Mouse (Mus musculus) myocyte (in vitro differentiated cells): Measurements from ENCODE around the gene Pex26. TPM values are rescaled to one million over a fixed set of nuclear protein-coding genes. Genes with fewer than 3 reads are reported as not detected.
A peak's percentile ranks its signal among the peaks of the same experiment; 100 is the strongest.

ENCODE experiments used
- H3K27me3 ChIP-seq: one replicate; pipeline ENCODE4 v1.6.1; 2011; ENCODE audit not compliant: control insufficient read depth, insufficient read depth, insufficient read length
- H3K36me3 ChIP-seq: one replicate; pipeline ENCODE4 v1.6.1; 2011; ENCODE audit not compliant: control insufficient read depth, insufficient read depth
- H3K4me2 ChIP-seq: one replicate; pipeline ENCODE4 v1.6.1; 2011; ENCODE audit warnings: low read depth, control low read depth
- H3K4me3 ChIP-seq: one replicate; pipeline ENCODE4 v1.5.1; 2011; ENCODE audit warnings: mild to moderate bottlenecking, control low read depth, moderate library complexity
- H3K79me2 ChIP-seq: one replicate; pipeline ENCODE4 v1.6.1; 2011; ENCODE audit not compliant: control insufficient read depth, insufficient read depth
- H3ac ChIP-seq: one replicate; pipeline ENCODE4 v1.6.1; 2011; ENCODE audit not compliant: control insufficient read depth, insufficient read length
- CEBPB ChIP-seq: IDR thresholded peaks from 2 replicates; pipeline ENCODE4 v1.6.1; 2011; ENCODE audit warnings: mild to moderate bottlenecking, moderate library complexity; ENCODE audit not compliant: poor library complexity, insufficient read depth, severe bottlenecking
- E2F4 ChIP-seq: IDR thresholded peaks from one replicate; pipeline ENCODE4 v1.6.1; 2011; ENCODE audit warnings: mild to moderate bottlenecking, control low read depth, moderate library complexity; ENCODE audit not compliant: insufficient read depth
- MAX ChIP-seq: IDR thresholded peaks from one replicate; pipeline ENCODE4 v1.6.1; 2011; ENCODE audit warnings: low read depth, mild to moderate bottlenecking, control low read depth
- MYOD1 ChIP-seq, 3 experiments: IDR thresholded peaks; one replicate each; pipeline ENCODE4 v1.6.1; 2011; ENCODE audit warnings: control low read depth in 2 of 3, low read depth in 2 of 3, mild to moderate bottlenecking in 2 of 3, moderate library complexity in 1 of 3; ENCODE audit not compliant: insufficient read length in 2 of 3, control insufficient read depth in 1 of 3
- MYOG ChIP-seq, 3 experiments: IDR thresholded peaks; one replicate each; pipeline ENCODE4 v1.6.1; 2011; ENCODE audit warnings: control low read depth in 2 of 3, low read depth in 2 of 3, mild to moderate bottlenecking in 2 of 3; ENCODE audit not compliant: insufficient read length in 2 of 3, control insufficient read depth in 1 of 3, insufficient read depth in 1 of 3
- POLR2A ChIP-seq: IDR thresholded peaks from one replicate; pipeline ENCODE4 v1.6.1; 2011; ENCODE audit warnings: low read depth, mild to moderate bottlenecking, control low read depth, moderate library complexity; ENCODE audit not compliant: insufficient read length
- POLR2AphosphoS2 ChIP-seq: IDR thresholded peaks from one replicate; pipeline ENCODE4 v1.6.1; 2011; ENCODE audit warnings: low read depth, control low read depth; ENCODE audit not compliant: insufficient read length
- REST ChIP-seq: IDR thresholded peaks from one replicate; pipeline ENCODE4 v1.6.1; 2011; ENCODE audit warnings: mild to moderate bottlenecking, control low read depth, moderate library complexity; ENCODE audit not compliant: insufficient read depth, insufficient read length
- SRF ChIP-seq: IDR thresholded peaks from one replicate; pipeline ENCODE4 v1.6.1; 2011; ENCODE audit warnings: low read depth; ENCODE audit not compliant: control insufficient read depth, insufficient read length
- TCF12 ChIP-seq: IDR thresholded peaks from one replicate; pipeline ENCODE4 v1.6.1; 2011; ENCODE audit warnings: mild to moderate bottlenecking, control low read depth; ENCODE audit not compliant: poor library complexity, insufficient read depth, severe bottlenecking
- TCF3 ChIP-seq: IDR thresholded peaks from one replicate; pipeline ENCODE4 v1.6.1; 2011; ENCODE audit warnings: low read depth, control low read depth; ENCODE audit not compliant: insufficient read length
- USF1 ChIP-seq: IDR thresholded peaks from one replicate; pipeline ENCODE4 v1.6.1; 2011; ENCODE audit warnings: low read depth, mild to moderate bottlenecking, control low read depth, moderate library complexity
- polyA plus RNA-seq: library from polyadenylated mRNA; unstranded; fragments of >200 nt; fragmentation: generic; extraction: Trizol; gene quantifications from one replicate; pipeline ENCODE4 v1.2.1, GENCODE M21; 2012; ENCODE audit warnings: missing spikeins

Pex26 gene
- polyA plus RNA-seq, 1 experiment, result 2.0 TPM

DNA sequence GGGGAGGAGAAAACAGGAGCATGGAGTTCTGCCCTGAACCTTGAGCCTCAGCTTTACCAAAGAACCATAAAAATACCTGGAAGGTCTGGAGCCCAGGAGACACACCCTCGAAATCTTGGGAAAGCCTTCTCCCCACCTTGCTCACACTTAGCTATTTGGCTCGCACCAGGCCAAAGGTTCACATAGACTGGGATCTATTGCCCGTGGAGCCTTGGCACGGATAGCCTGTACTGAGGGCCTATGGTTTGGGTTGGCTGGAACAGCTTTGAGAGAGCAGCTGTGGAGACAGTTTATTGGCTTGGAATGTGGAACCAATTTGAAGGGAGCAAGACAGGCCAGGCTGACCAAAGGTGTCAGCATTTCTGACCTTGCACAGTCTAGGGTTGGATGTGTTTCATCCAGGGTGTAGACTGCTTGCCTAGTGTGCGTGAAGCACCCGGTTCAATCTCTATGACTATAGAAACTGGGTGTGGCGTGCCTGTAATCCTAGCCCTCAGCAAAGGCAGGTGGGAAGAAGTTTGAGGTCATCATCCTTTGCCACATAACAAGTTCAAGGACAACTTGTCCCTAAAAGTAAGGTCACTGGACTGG, 6.3 kb upstream of the Pex26 start:
- H3K36me3 ChIP-seq, result no peaks in the 10 kb centered on the region
- H3K4me3 ChIP-seq, result no peak overlapping the region
- H3K79me2 ChIP-seq, result no peaks in the 10 kb centered on the region
- H3K27me3 ChIP-seq, result no peaks in the 10 kb centered on the region
- TF ChIP-seq E2F4 (no peak), TCF12 (no peak), SRF (no peak), MYOD1 (IDR thresholded peaks at IDR 0.05; ENCODE audit: control insufficient read depth in 1 of 3, insufficient read length in 2 of 3, low read depth in 2 of 3) (no peak), TCF3 (no peak), MAX (no peak), CEBPB (no peak), MYOG (IDR thresholded peaks at IDR 0.05; ENCODE audit: control insufficient read depth in 1 of 3, insufficient read depth in 1 of 3, insufficient read length in 2 of 3, low read depth in 2 of 3) (no peak), USF1 (no peak), POLR2AphosphoS2 (no peak), POLR2A (no peak), REST (no peak)
- H3K4me2 ChIP-seq, result no peak overlapping the region
- H3ac ChIP-seq, result no peak overlapping the region

DNA sequence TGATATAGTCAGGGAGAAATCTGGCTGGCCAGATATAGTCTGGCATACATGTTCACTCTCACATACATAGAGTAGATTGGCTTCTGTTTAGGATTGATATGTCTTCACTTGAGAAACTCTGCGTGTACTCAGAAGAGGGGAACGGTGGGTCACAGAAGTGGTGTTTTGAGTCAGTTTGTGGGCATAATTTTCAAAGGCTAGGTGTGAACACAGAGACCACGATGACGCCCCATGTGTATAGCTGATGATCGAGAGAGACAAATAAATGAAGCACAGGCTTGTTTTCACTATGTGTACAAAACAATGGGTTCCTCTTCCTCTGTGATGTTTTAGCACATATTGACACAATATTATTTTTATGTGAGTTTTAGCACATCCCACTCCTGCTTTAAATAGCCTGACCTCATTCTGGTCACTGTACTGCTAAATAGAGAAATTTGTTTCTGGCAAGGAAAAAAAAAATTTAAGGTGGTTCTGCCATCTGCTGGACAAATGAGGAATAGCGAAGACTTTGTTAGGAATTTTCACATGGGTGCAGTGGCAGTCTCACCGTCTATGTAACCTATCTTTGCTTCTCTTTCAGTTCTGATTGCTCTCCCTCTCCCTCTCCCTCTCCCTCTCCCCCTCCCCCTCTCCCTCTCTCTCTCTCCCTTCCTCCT, 4.6 kb upstream of the Pex26 start:
- H3K27me3 ChIP-seq, result no peaks in the 10 kb centered on the region
- H3K79me2 ChIP-seq, result no peaks in the 10 kb centered on the region
- H3K4me2 ChIP-seq, result peak overlapping the region; percentile 26
- no peak overlapping the region for H3ac ChIP-seq
- no peak overlapping the region for H3K4me3 ChIP-seq
- no peak for TF ChIP-seq MYOD1 (IDR thresholded peaks at IDR 0.05; ENCODE audit: control insufficient read depth in 1 of 3, insufficient read length in 2 of 3, low read depth in 2 of 3)
- TF ChIP-seq POLR2A, result no peak
- no peak for TF ChIP-seq MAX
- TF ChIP-seq POLR2AphosphoS2, result no peak
- no peak for TF ChIP-seq TCF3
- TF ChIP-seq REST, result no peak
- TF ChIP-seq TCF12, result no peak
- no peak for TF ChIP-seq CEBPB
- TF ChIP-seq E2F4, result no peak
- no peak for TF ChIP-seq SRF
- no peak for TF ChIP-seq USF1
- TF ChIP-seq MYOG (IDR thresholded peaks at IDR 0.05; ENCODE audit: control insufficient read depth in 1 of 3, insufficient read depth in 1 of 3, insufficient read length in 2 of 3, low read depth in 2 of 3), result no peak
- no peaks in the 10 kb centered on the region for H3K36me3 ChIP-seq

DNA sequence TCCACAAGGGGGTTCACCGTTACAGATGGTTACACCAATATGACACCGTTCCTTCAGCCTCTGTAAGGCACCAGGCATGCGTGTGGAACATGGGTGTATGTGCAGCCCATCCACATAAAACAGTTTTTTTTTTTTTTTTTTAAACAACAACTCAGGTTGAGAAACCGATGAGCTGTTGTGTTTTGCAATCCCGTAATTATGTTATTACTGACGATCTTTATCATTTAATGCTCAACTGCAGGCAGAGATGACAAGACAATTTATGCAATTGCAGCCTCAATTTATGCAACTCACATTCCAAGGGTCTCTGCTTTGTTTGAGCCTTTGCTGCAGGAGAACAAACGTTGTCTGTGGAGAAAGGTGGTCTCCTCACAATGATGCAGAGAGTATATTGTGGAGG, 3.6 kb upstream of the Pex26 start:
- H3ac ChIP-seq, result no peak overlapping the region
- no peaks in the 10 kb centered on the region for H3K79me2 ChIP-seq
- TF ChIP-seq SRF, result no peak
- no peak for TF ChIP-seq TCF3
- no peak for TF ChIP-seq CEBPB
- H3K4me2 ChIP-seq, result no peak overlapping the region
- H3K4me3 ChIP-seq, result no peak overlapping the region
- no peaks in the 10 kb centered on the region for H3K27me3 ChIP-seq
- no peaks in the 10 kb centered on the region for H3K36me3 ChIP-seq

DNA sequence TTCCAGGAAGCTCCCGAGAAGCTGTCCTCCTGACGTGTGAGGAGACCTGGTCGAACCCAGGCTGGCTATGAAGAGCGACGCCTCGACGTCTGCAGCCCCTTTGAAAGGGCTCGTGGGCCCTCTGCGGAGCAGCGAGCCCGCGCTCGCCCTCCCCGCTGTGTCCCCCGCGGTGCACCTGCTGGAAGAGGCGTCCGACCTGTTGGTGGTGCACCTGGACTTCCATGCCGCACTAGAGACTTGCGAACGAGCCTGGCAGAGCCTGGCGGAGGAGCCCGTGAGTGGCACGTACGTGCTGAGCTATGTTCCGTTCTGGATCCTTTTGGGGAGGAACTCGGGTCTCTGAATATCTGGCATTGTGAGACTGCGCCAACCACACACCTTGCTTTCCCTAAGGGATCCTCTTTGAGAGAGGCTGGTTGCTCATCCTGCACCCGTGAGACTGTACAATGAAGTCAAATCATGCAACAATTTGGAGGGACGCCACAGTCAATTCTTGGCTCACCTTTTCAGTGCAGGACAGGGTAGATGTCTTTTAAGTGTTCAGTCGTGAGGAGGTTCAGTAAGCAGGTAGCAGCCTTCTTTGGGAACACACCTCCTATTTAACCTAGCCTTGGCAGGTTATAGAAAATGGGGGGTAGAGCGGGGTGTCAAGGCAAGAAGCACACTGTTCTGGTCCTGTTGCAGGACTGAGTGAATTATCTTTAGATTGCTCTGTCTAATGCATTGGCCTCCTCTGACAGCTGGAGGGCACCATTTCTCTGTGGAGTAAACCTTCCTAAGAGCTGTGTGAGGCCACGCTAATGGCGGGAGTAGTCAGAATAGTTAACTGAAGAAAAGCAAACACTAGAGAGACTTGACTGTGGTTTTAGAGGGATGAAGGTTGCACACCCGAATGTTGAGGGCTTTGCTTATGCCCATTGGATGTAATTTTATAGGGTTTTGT, 1.0 kb downstream of the Pex26 start:
- H3K79me2 ChIP-seq, result no peaks in the 10 kb centered on the region
- peak overlapping the region; percentile 63 for H3K4me3 ChIP-seq
- no peak for TF ChIP-seq MYOG (IDR thresholded peaks at IDR 0.05; ENCODE audit: control insufficient read depth in 1 of 3, insufficient read depth in 1 of 3, insufficient read length in 2 of 3, low read depth in 2 of 3)
- TF ChIP-seq POLR2A, result no peak
- TF ChIP-seq MYOD1 (IDR thresholded peaks at IDR 0.05; ENCODE audit: control insufficient read depth in 1 of 3, insufficient read length in 2 of 3, low read depth in 2 of 3), result peak in 1 of 3 experiments; percentile 32
- TF ChIP-seq USF1, result no peak
- no peak overlapping the region for H3ac ChIP-seq
- H3K4me2 ChIP-seq, result peak overlapping the region; percentile 99
- no peaks in the 10 kb centered on the region for H3K36me3 ChIP-seq
- H3K27me3 ChIP-seq, result no peaks in the 10 kb centered on the region

DNA sequence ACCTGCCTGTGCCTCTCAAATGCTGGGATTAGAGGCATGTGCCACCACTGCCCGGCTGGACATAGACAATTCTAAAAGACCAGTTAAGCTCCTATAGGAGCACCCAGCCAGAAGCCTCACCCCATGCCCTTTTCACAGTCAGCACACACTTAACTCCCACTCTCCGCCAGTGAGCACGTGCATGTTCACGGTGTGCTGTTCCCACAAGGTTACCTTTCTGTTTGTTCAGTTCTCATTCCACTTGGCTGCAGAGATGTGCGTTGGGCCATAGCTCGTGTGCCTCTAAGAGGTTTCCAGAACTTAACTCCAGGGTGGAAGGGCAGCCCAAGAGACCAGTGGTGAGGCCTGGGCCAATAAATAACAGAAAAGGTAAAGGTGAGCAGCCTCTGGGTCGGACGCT, 1.8 kb downstream of the Pex26 start:
- Histone ChIP-seq H3K36me3 (no peaks in the 10 kb centered on the region), H3K4me2 (no peak overlapping the region), H3K4me3 (no peak overlapping the region), H3K79me2 (no peaks in the 10 kb centered on the region), H3K27me3 (no peaks in the 10 kb centered on the region), H3ac (no peak overlapping the region)
- TF ChIP-seq TCF3 (no peak), POLR2A (no peak), USF1 (no peak), TCF12 (no peak)
